In the genomic region with DNA sequence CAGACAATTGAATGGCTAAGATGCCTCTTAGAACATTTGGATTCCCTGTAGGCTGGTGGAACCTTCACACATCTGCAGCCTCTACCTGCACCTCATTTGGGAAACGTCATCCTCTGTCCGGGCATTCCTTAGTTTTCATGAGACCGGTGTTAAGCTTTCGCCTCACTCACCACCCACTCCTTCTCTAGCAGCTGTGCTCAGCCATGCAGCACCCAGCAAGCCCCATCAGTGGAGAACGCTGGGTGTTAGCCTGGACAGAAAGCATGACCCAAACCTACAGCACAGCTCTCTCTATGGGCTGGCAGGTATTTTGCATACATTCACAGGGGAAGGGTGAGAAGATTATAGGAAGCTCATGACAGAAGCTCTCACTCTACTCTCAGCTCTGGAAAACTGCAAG, we compare ENCODE assay signal across 21 mouse cellular contexts. TPM values are rescaled to one million over a fixed set of nuclear protein-coding genes. Genes with fewer than 3 reads are reported as not detected.
A peak's percentile ranks its signal among the peaks of the same experiment; 100 is the strongest.
DNase-seq lines count a peak whose midpoint lies in the region; ATAC-seq and TF ChIP-seq lines count a peak whose summit lies in the region.
"Had no signal": no experiment of that assay in that cellular context is flagged by ENCODE, and none has a peak within 500 bp of the region (broad histone marks: within the 10 kb centered on the region; RNA-seq: fewer than 3 reads in every experiment).

No protein-coding gene starts in this region.

- peak; percentile 80 for ATAC-seq in frontal cortex, adult (ENCODE audit: low TSS enrichment)
- ATAC-seq: CD4-positive, CD25-positive, alpha-beta regulatory T cell, adult 4 months; forebrain, embryonic 13.5 days; forebrain, embryonic 15.5 days; forebrain, postnatal 0 days had no signal

- H3K9ac ChIP-seq in CH12.LX (ENCODE audit: insufficient read depth, low read depth) = no peak overlapping the region
- H3K9ac ChIP-seq: embryonic facial prominence, embryonic 12.5 days; forebrain, embryonic 13.5 days; forebrain, embryonic 15.5 days; forebrain, postnatal 0 days had no signal

- TF ChIP-seq CTCF in CH12.LX (conservative IDR thresholded peaks at IDR 0.05 in 1 of 2, IDR thresholded peaks at IDR 0.05 in 1 of 2; ENCODE audit: low read depth in 2 of 2, low read length in 2 of 2) = no peak

- H3K27me3 ChIP-seq in heart, embryonic 10.5 days (ENCODE audit: insufficient read depth, poor library complexity, severe bottlenecking) = no peaks in the 10 kb centered on the region
- H3K27me3 ChIP-seq in CH12.LX (replicated peaks) = no peaks in the 10 kb centered on the region
- H3K27me3 ChIP-seq: embryonic facial prominence, embryonic 12.5 days; forebrain, embryonic 13.5 days; forebrain, embryonic 15.5 days had no signal

- in situ Hi-C loops in CH12.LX (cut with MboI; ENCODE audit: low pct_ligation_motif_present, low pct_unique_long_range_greater_than_20kb, low sequenced_read_pairs) = no loop called here

- no peak overlapping the region for H3K4me3 ChIP-seq in heart, embryonic 10.5 days
- H3K4me3 ChIP-seq in CH12.LX (replicated peaks in 1 of 3; ENCODE audit: low read depth in 2 of 3, low read length in 2 of 3, poor library complexity in 1 of 3) = no peak overlapping the region
- H3K4me3 ChIP-seq: embryonic facial prominence, embryonic 10.5 days; embryonic facial prominence, embryonic 12.5 days; forebrain, embryonic 13.5 days; forebrain, embryonic 15.5 days had no signal

- dilution Hi-C loops in CH12.LX (cut with MboI; ENCODE audit: extremely low pct_ligation_motif_present, extremely low pct_unique_long_range_greater_than_20kb, low sequenced_read_pairs) = no loop called here

- TF ChIP-seq EP300 in CH12.LX (IDR thresholded peaks at IDR 0.05; ENCODE audit: low read length) = no peak

- H3K36me3 ChIP-seq in heart, embryonic 10.5 days = no peaks in the 10 kb centered on the region
- no peaks in the 10 kb centered on the region for H3K36me3 ChIP-seq in CH12.LX (replicated peaks in 1 of 2; ENCODE audit: control insufficient read depth in 1 of 2, insufficient read depth in 1 of 2, low read length in 1 of 2)
- H3K36me3 ChIP-seq: embryonic facial prominence, embryonic 10.5 days; embryonic facial prominence, embryonic 12.5 days; forebrain, embryonic 15.5 days had no signal

- no peak for TF ChIP-seq POLR2A in CH12.LX (IDR thresholded peaks at IDR 0.05; ENCODE audit: low read depth, low read length)

- no peaks in the 10 kb centered on the region for H3K9me3 ChIP-seq in heart, embryonic 10.5 days
- no peaks in the 10 kb centered on the region for H3K9me3 ChIP-seq in CH12.LX (replicated peaks; ENCODE audit: low read length)
- H3K9me3 ChIP-seq: embryonic facial prominence, embryonic 10.5 days; embryonic facial prominence, embryonic 12.5 days; forebrain, embryonic 13.5 days; forebrain, embryonic 15.5 days had no signal

- H3K4me2 ChIP-seq in CH12.LX (ENCODE audit: insufficient read depth, low read depth, poor library complexity, severe bottlenecking) = peak overlapping the region; percentile 7; the same call in 1 of the 2 replicates
- H3K4me2 ChIP-seq: embryonic facial prominence, embryonic 12.5 days; forebrain, embryonic 13.5 days; forebrain, embryonic 15.5 days had no signal

- TF ChIP-seq RAD21 in CH12.LX (IDR thresholded peaks at IDR 0.05; ENCODE audit: low read depth, low read length) = no peak

- WGBS in heart, embryonic 10.5 days = 57% methylated on average over 5 of the region's 5 CpGs

- no peak for DNase-seq in frontal cortex, postnatal 10 days (ENCODE audit: low spot score in 2 of 2)
- DNase-seq in heart, embryonic 10.5 days (ENCODE audit: low spot score) = no peak
- DNase-seq in heart, adult 18-20 months = no peak
- no peak for DNase-seq in CH12.LX (ENCODE audit: extremely low read depth)
- no peak for DNase-seq in thymus, postnatal 10 days (ENCODE audit: low spot score in 2 of 2)
- DNase-seq: adrenal gland, adult 2 months; adrenal gland, postnatal 10 days; adrenal gland, postnatal 25 days; B cell, adult 2 months; cerebellum, adult 11-12 months; cerebellum, adult 2 months; cerebellum, adult 9-10 months; cerebellum, postnatal 10 days; cerebellum, postnatal 25 days; forebrain, postnatal 0 days had no signal

- H3K4me1 ChIP-seq in heart, embryonic 10.5 days = peaks cover 9% of the 10 kb centered on the region; the same call in 1 of the 2 replicates
- peaks cover 0 to 5% of the 10 kb centered on the region in 2 experiments; a peak in 2 of 4 replicates for H3K4me1 ChIP-seq in CH12.LX (ENCODE audit: control insufficient read depth in 1 of 2, insufficient read depth in 2 of 2)
- H3K4me1 ChIP-seq: embryonic facial prominence, embryonic 10.5 days; embryonic facial prominence, embryonic 12.5 days; forebrain, embryonic 13.5 days; forebrain, embryonic 15.5 days had no signal

- H3K27ac ChIP-seq in heart, embryonic 10.5 days = peak overlapping the region; percentile 56; the same call in 1 of the 2 replicates
- H3K27ac ChIP-seq in CH12.LX (ENCODE audit: insufficient read depth, low read depth) = no peak overlapping the region
- H3K27ac ChIP-seq: embryonic facial prominence, embryonic 10.5 days; embryonic facial prominence, embryonic 12.5 days; forebrain, embryonic 13.5 days; forebrain, embryonic 15.5 days had no signal

- H3K79me2 ChIP-seq in CH12.LX (replicated peaks; ENCODE audit: control insufficient read depth, extremely low read depth, insufficient read depth, poor library complexity, severe bottlenecking) = no peaks in the 10 kb centered on the region

TF ChIP-seq in CH12.LX, 34 proteins besides CTCF, POLR2A, EP300 and RAD21:
- TF ChIP-seq UBTF (IDR thresholded peaks at IDR 0.05; ENCODE audit: low read depth, low read length) (no peak), SIN3A (IDR thresholded peaks at IDR 0.05; ENCODE audit: low read length) (no peak), JUND (conservative IDR thresholded peaks at IDR 0.05; ENCODE audit: low read depth, low read length) (no peak), SMC3 (IDR thresholded peaks at IDR 0.05; ENCODE audit: low read depth, low read length) (no peak), TCF12 (IDR thresholded peaks at IDR 0.05; ENCODE audit: low read depth, low read length) (no peak), KAT2A (IDR thresholded peaks at IDR 0.05; ENCODE audit: insufficient replicate concordance, low read length) (no peak), MXI1 (IDR thresholded peaks at IDR 0.05; ENCODE audit: low read depth, low read length) (no peak), E2F4 (IDR thresholded peaks at IDR 0.05; ENCODE audit: insufficient replicate concordance, low read depth, low read length) (no peak), MEF2A (IDR thresholded peaks at IDR 0.05; ENCODE audit: borderline replicate concordance, low read depth, low read length) (no peak)

RNA-seq across cellular contexts. Expression of gene Ryr2, which starts 36.6 kb away (rescaled TPM):
- 22.0 and 31.5 TPM in 2 replicates for polyA plus RNA-seq in heart, embryonic 10.5 days (2016; fragmentation: Nextera tagmentation; extraction: Ambion mirVana)
- 1,000 to 10,000 TPM in 1 of 2 experiments, 100 to 1,000 TPM in 1; 887 to 1,008 TPM for total RNA-seq in heart, adult 18-20 months (2021)
- 0.13 TPM in 1 of 2 replicates, not detected in the other for total RNA-seq in CH12.LX (2012; rRNA removed)
- not detected in 2 replicates for total RNA-seq in CH12.LX (2014; rRNA removed)
- polyA plus RNA-seq in CH12.LX (2012; ENCODE audit: insufficient read length, low read depth) = 0.11 and 0.37 TPM in 2 replicates

Comparison
In these comparisons a context has a peak if more than half of its experiments do, and no peak if none do; other contexts are left out.
1. RNA of gene Ryr2, which starts 36.6 kb away (total RNA-seq): 887 to 1,008 TPM in heart, adult 18-20 months; 0.13 TPM in CH12.LX; every median in the first group is over 100 times any median in the second.